Mouse (Mus musculus) central nervous system, embryonic 14 days (tissue): ENCODE measurements around the gene Tfeb. TPM values are rescaled to one million over a fixed set of nuclear protein-coding genes. Genes with fewer than 3 reads are reported as not detected.

Source experiments
- polyA plus RNA-seq: library from polyadenylated mRNA; depleted of rRNA; stranded (reverse); fragments of >200 nt; gene quantifications from 2 replicates; pipeline ENCODE4 v1.2.3, GENCODE M21; 2012; rRNA removed

Tfeb gene
- 2.4 and 3.7 TPM in 2 replicates for polyA plus RNA-seq

GRCm38 (mm10) chr17:47736856-47737255 is at the start of gene Tfeb:
Gene Tfeb (plus strand): TSS chr17:47737030.

GRCm38 (mm10) chr17:47688344-47688607 is 48.6 kb upstream of the Tfeb start, which contains the start of gene Tomm6:
Gene Tomm6 (minus strand): TSS chr17:47688386.

GRCm38 (mm10) chr17:47688608-47689575 is 47.9 kb upstream of the Tfeb start, which contains the start of gene Frs3:
Gene Frs3 (plus strand): TSS chr17:47689030.

GRCm38 (mm10) chr17:47694442-47694502 is 42.6 kb upstream of the Tfeb start, which contains the start of gene Gm21981:
Gene Gm21981 (minus strand): TSS chr17:47694455.

GRCm38 (mm10) chr17:47694503-47695336 is 42.1 kb upstream of the Tfeb start, which contains the start of gene Prickle4:
Gene Prickle4 (minus strand): TSS chr17:47694736.

GRCm38 (mm10) chr17:47726566-47726965 is 10.3 kb upstream of the Tfeb start, which contains the start of gene Pgc:
Gene Pgc (plus strand): TSS chr17:47726842.

GRCm38 (mm10) chr17:47834482-47834767 is 97.6 kb downstream of the Tfeb start, which contains the start of gene Mdfi:
Gene Mdfi (minus strand): TSS chr17:47834691.

Other genes with a start within 250 kb of the Tfeb start
- gene Taf8, start 234.7 kb upstream of the Tfeb start, polyA plus RNA-seq: 42.1 and 43.3 TPM in 2 replicates
- gene Ccnd3, start 232.0 kb upstream of the Tfeb start, polyA plus RNA-seq: 70.8 and 130 TPM in 2 replicates
- gene Bysl, start 125.5 kb upstream of the Tfeb start, polyA plus RNA-seq: 26.6 and 27.5 TPM in 2 replicates
- gene Med20, start 125.4 kb upstream of the Tfeb start, polyA plus RNA-seq: 52.6 and 55.4 TPM in 2 replicates
- 2.2 and 2.3 TPM in 2 replicates for gene Gm20517, start 125.4 kb upstream of the Tfeb start, polyA plus RNA-seq
- gene Usp49, start 106.3 kb upstream of the Tfeb start, polyA plus RNA-seq: 29.8 and 33.7 TPM in 2 replicates
- gene Tomm6, start 48.6 kb upstream of the Tfeb start, polyA plus RNA-seq: 83.6 and 105 TPM in 2 replicates
- 36.2 and 40.0 TPM in 2 replicates for gene Frs3, start 48.0 kb upstream of the Tfeb start, polyA plus RNA-seq
- gene Gm21981, start 42.6 kb upstream of the Tfeb start, polyA plus RNA-seq: 3.9 and 4.5 TPM in 2 replicates
- 1.0 TPM in 2 replicates for gene Prickle4, start 42.3 kb upstream of the Tfeb start, polyA plus RNA-seq
- gene Pgc, start 10.2 kb upstream of the Tfeb start, polyA plus RNA-seq: 0.08 TPM in 1 of 2 replicates, not detected in the other
- 37.4 and 87.0 TPM in 2 replicates for gene Mdfi, start 97.7 kb downstream of the Tfeb start, polyA plus RNA-seq
- gene Foxp4, start 187.6 kb downstream of the Tfeb start, polyA plus RNA-seq: 88.7 and 94.3 TPM in 2 replicates